9 mouse cellular contexts compared by ENCODE assay signal in the genomic region with DNA sequence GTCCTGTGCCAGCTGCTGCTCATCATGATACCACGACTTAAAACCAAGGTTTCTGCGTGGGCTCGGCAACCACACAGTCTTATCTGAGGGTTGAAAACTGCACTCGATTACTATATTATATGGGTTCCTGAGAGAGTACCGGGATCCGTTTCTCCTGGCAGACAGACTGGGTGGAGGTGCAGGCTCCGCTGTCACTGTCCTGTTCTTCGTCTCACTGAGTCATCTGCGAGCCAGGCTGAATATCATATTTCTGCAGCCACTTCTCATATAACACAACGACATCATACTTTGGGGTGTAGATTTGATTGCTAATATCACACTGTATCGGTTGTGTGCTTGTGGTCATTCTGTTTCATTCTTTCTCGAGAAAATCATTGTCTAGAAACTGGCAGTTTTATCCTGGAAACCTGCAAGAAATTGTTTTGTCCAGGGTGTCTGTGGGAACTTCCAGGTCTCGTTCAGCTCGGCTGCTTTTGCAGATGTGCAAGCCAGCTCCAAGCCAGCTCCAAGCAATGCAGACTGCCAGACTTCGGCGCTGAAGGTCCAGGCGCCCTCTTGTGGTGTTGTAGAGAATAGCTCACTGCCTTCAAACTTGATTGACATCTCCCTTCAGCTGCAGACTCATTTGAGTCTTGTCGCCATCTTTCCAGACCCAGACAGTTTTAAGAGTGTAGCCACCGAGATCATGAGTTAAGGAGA.
DNase-seq lines count a peak whose midpoint lies in the region; ATAC-seq and TF ChIP-seq lines count a peak whose summit lies in the region.
"Had no signal": no experiment of that assay in that cellular context is flagged by ENCODE, and none has a peak within 500 bp of the region (broad histone marks: within the 10 kb centered on the region; RNA-seq: fewer than 3 reads in every experiment).

No protein-coding gene starts in this region.

- peak; percentile 93 for TF ChIP-seq CTCF in brain, embryonic 14.5 days (IDR thresholded peaks at IDR 0.05; ENCODE audit: borderline replicate concordance, extremely low read depth, insufficient read depth, insufficient read length)

- H3K36me3 ChIP-seq in forebrain, embryonic 16.5 days (ENCODE audit: control insufficient read depth, insufficient read depth): no peaks in the 10 kb centered on the region
- H3K36me3 ChIP-seq in lung, embryonic 16.5 days (ENCODE audit: control insufficient read depth, insufficient read depth, low read length): no peaks in the 10 kb centered on the region
- H3K36me3 ChIP-seq: limb, embryonic 12.5 days had no signal

- H3K4me1 ChIP-seq in forebrain, embryonic 16.5 days (replicated peaks; ENCODE audit: control insufficient read depth, insufficient read depth, low read length): no peaks in the 10 kb centered on the region
- peaks cover 6% of the 10 kb centered on the region for H3K4me1 ChIP-seq in lung, embryonic 16.5 days (replicated peaks; ENCODE audit: control insufficient read depth, insufficient read depth, low read length)
- H3K4me1 ChIP-seq: limb, embryonic 12.5 days had no signal

- no peak overlapping the region for H3K27ac ChIP-seq in forebrain, embryonic 16.5 days (ENCODE audit: low read length)
- H3K27ac ChIP-seq in lung, embryonic 16.5 days (ENCODE audit: low read length): no peak overlapping the region
- H3K27ac ChIP-seq: limb, embryonic 12.5 days had no signal

- no peaks in the 10 kb centered on the region for H3K9me3 ChIP-seq in forebrain, embryonic 16.5 days (ENCODE audit: control insufficient read depth, low read length)
- H3K9me3 ChIP-seq in lung, embryonic 16.5 days (ENCODE audit: control insufficient read depth, low read length): no peaks in the 10 kb centered on the region
- H3K9me3 ChIP-seq: limb, embryonic 12.5 days had no signal

- TF ChIP-seq POLR2A in brain, embryonic 14.5 days (IDR thresholded peaks at IDR 0.05; ENCODE audit: borderline replicate concordance, extremely low read depth, insufficient read depth, insufficient read length, poor library complexity, severe bottlenecking): no peak

- DNase-seq in CD4-positive, CD25-positive, alpha-beta regulatory T cell, adult 2 months (ENCODE audit: low read depth, low spot score): peak; percentile 67
- DNase-seq in 3134 (ENCODE audit: extremely low read depth, insufficient read length, low spot score): peak; percentile 67
- peak; percentile 80 for DNase-seq in brain, embryonic 14.5 days (ENCODE audit: low read depth)
- DNase-seq in kidney, adult 9 months: peak; percentile 38
- DNase-seq in right cerebral cortex, postnatal 25 days: peak; percentile 25

- ATAC-seq in CD4-positive, CD25-positive, alpha-beta regulatory T cell, adult 4 months: no peak
- ATAC-seq in forebrain, embryonic 16.5 days: peak; percentile 29
- peak; percentile 34; the same call in 1 of the 2 replicates for ATAC-seq in lung, embryonic 16.5 days (ENCODE audit: low read depth)

- WGBS in forebrain, embryonic 16.5 days: 55% methylated on average over 19 of the region's 19 CpGs
- 41% methylated on average over 19 of the region's 19 CpGs for WGBS in lung, embryonic 16.5 days

- H3K9ac ChIP-seq in forebrain, embryonic 16.5 days (replicated peaks; ENCODE audit: low read depth, low read length): no peak overlapping the region
- no peak overlapping the region for H3K9ac ChIP-seq in lung, embryonic 16.5 days (ENCODE audit: low read length)
- H3K9ac ChIP-seq: limb, embryonic 12.5 days had no signal

- no peaks in the 10 kb centered on the region for H3K27me3 ChIP-seq in forebrain, embryonic 16.5 days (replicated peaks; ENCODE audit: control insufficient read depth, insufficient read depth, low read length)
- no peaks in the 10 kb centered on the region for H3K27me3 ChIP-seq in lung, embryonic 16.5 days (ENCODE audit: control insufficient read depth, insufficient read depth, low read depth, low read length)
- H3K27me3 ChIP-seq: limb, embryonic 12.5 days had no signal

- H3K4me2 ChIP-seq in forebrain, embryonic 16.5 days (ENCODE audit: low read length): no peak overlapping the region
- H3K4me2 ChIP-seq in lung, embryonic 16.5 days (ENCODE audit: low read depth, low read length): no peak overlapping the region
- H3K4me2 ChIP-seq: limb, embryonic 12.5 days had no signal

- no peak overlapping the region for H3K4me3 ChIP-seq in forebrain, embryonic 16.5 days (replicated peaks; ENCODE audit: low read length)
- H3K4me3 ChIP-seq in lung, embryonic 16.5 days (ENCODE audit: low read length): no peak overlapping the region
- H3K4me3 ChIP-seq: limb, embryonic 12.5 days had no signal

Comparison
In these comparisons a context has a peak if more than half of its experiments do, and no peak if none do; other contexts are left out.
1. DNase-seq: peak in every context shown above with its lines; median percentile 80 in brain, embryonic 14.5 days; 67 in CD4-positive, CD25-positive, alpha-beta regulatory T cell, adult 2 months; 67 in 3134; 38 in kidney, adult 9 months; 25 in right cerebral cortex, postnatal 25 days.